Mouse (Mus musculus) bone marrow, adult 2 months (tissue): ENCODE data around the gene Ahrr.

Experiments used
- CTCF ChIP-seq: fragments of 200-500 bp; IDR thresholded peaks from 2 replicates; pipeline ENCODE4 v1.5.1; 2011; ENCODE audit warnings: low read length, control low read depth; ENCODE audit not compliant: control insufficient read depth, insufficient read depth
- POLR2A ChIP-seq: fragments of 200-500 bp; IDR thresholded peaks from 2 replicates; pipeline ENCODE4 v1.6.1; 2011; ENCODE audit warnings: low read depth, mild to moderate bottlenecking, control low read depth, low read length, borderline replicate concordance; ENCODE audit not compliant: control insufficient read depth

GRCm38 (mm10) chr13:74282299-74282698 is 9.8 kb downstream of the Ahrr start:
- TF ChIP-seq POLR2A (no peak), CTCF (no peak)
